In genomic region chr3:102460528-102460927, GRCm38 (mm10) we compare ENCODE assay signal across 18 mouse cellular contexts. TPM values are rescaled to one million over a fixed set of nuclear protein-coding genes. Genes with fewer than 3 reads are reported as not detected.
"Had no signal": no experiment of that assay in that cellular context is flagged by ENCODE, and none has a peak within 500 bp of the region (broad histone marks: within the 10 kb centered on the region; RNA-seq: fewer than 3 reads in every experiment).

No protein-coding gene starts in this region.

- H3K27me3 ChIP-seq: liver, embryonic 13.5 days; megakaryocyte, embryonic 14.5 days; midbrain, embryonic 15.5 days; neural tube, embryonic 12.5 days had no signal

- H3K4me3 ChIP-seq: left cerebral cortex, adult 2 months; liver, embryonic 13.5 days; megakaryocyte, embryonic 14.5 days; midbrain, embryonic 15.5 days; neural tube, embryonic 12.5 days had no signal

- H3K36me3 ChIP-seq: liver, embryonic 13.5 days; midbrain, embryonic 15.5 days; neural tube, embryonic 12.5 days had no signal

- H3K4me2 ChIP-seq: liver, embryonic 13.5 days; midbrain, embryonic 11.5 days; midbrain, embryonic 15.5 days; neural tube, embryonic 12.5 days had no signal

- H3K9me3 ChIP-seq: liver, embryonic 13.5 days; megakaryocyte, embryonic 14.5 days; midbrain, embryonic 15.5 days; neural tube, embryonic 12.5 days had no signal

- H3K9ac ChIP-seq: liver, embryonic 13.5 days; liver, postnatal 0 days; midbrain, embryonic 15.5 days; neural tube, embryonic 12.5 days had no signal

- DNase-seq: liver, embryonic 13.5 days; liver, postnatal 0 days; retina, postnatal 1 day; right cerebral cortex, postnatal 4 days; spleen, adult 18-20 months; thymus, postnatal 4 days had no signal

- H3K27ac ChIP-seq: left cerebral cortex, adult 2 months; liver, embryonic 13.5 days; macrophage; midbrain, embryonic 15.5 days; neural tube, embryonic 12.5 days had no signal

- H3K4me1 ChIP-seq: liver, embryonic 13.5 days; megakaryocyte, embryonic 14.5 days; midbrain, embryonic 15.5 days; neural tube, embryonic 12.5 days had no signal

- ATAC-seq: hindbrain, embryonic 16.5 days; inflammation-experienced regulatory T-cells, adult 6 months; intestine, postnatal 0 days; liver, postnatal 0 days; lung, postnatal 0 days; midbrain, embryonic 15.5 days had no signal

RNA-seq across cellular contexts. Expression of gene Ngf, which starts 9.2 kb away (rescaled TPM):
- total RNA-seq: monocyte, adult 5-6 weeks; neutrophil, adult 5-6 weeks had no signal
- polyA plus RNA-seq: macrophage had no signal
